ENCODE assay signal across 10 mouse cellular contexts in the genomic region with DNA sequence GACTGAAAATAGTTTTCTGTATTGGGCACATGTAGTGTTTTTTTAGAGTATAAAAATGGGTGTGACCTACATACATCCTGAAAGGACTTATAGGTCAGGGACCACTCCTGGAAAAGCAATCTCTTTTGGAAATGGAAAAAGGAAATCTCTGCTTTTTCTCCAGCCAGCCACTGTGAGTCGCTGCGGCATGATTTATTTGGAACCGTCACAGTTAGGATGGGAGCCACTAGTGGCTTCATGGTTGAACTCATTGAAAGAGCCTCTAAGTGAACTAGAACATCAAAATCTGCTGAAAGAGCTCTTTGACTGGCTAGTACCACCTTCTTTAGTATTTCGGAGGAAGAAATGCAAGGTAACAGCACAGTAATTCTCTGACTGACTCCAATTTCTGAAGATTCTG.
DNase-seq lines count a peak whose midpoint lies in the region; TF ChIP-seq lines count a peak whose summit lies in the region.
"Had no signal": no experiment of that assay in that cellular context is flagged by ENCODE, and none has a peak within 500 bp of the region (broad histone marks: within the 10 kb centered on the region; RNA-seq: fewer than 3 reads in every experiment).

No protein-coding gene starts in this region.

- TF ChIP-seq POLR2A in lung, adult 2 months (IDR thresholded peaks at IDR 0.05; ENCODE audit: borderline replicate concordance, extremely low read depth, low read depth, low read length), result no peak
- no peak for TF ChIP-seq POLR2A in cortical plate, adult 2 months (IDR thresholded peaks at IDR 0.05; ENCODE audit: extremely low read depth, insufficient read depth, low read length)

- intact Hi-C loops in heart, postnatal 10 days (cut with DNase I), result loop anchor here (2.0 to 5.0 kb wide), 3 partner anchors 151 to 312 kb away; no protein-coding TSS in a partner anchor

- TF ChIP-seq CTCF in lung, adult 2 months (IDR thresholded peaks at IDR 0.05; ENCODE audit: insufficient read depth, low read length), result peak; percentile 34
- peak; percentile 40 for TF ChIP-seq CTCF in cortical plate, adult 2 months (IDR thresholded peaks at IDR 0.05; ENCODE audit: extremely low read depth, insufficient read depth, low read length)

- no peak overlapping the region for H3K4me3 ChIP-seq in lung, adult 2 months (replicated peaks; ENCODE audit: extremely low read depth, low read depth, low read length)
- no peak overlapping the region for H3K4me3 ChIP-seq in cortical plate, adult 2 months (ENCODE audit: insufficient read depth, low read length)
- H3K4me3 ChIP-seq: embryonic facial prominence, embryonic 15.5 days; myocyte had no signal

- DNase-seq in heart, postnatal 10 days, result peak; percentile 34 to 53
- no peak for DNase-seq in heart, adult 9 months (ENCODE audit: low spot score in 2 of 2)
- DNase-seq in lung, adult 2 months, result no peak
- DNase-seq in lung, postnatal 36 days, result no peak
- DNase-seq in retina, embryonic 14.5 days (ENCODE audit: low spot score), result peak; percentile 38
- no peak for DNase-seq in gastrocnemius, postnatal 25 days
- DNase-seq: left cerebral cortex, postnatal 4 days had no signal

- no peak overlapping the region for H3K27ac ChIP-seq in cortical plate, adult 2 months (ENCODE audit: insufficient read depth, low read length)
- H3K27ac ChIP-seq: embryonic facial prominence, embryonic 15.5 days had no signal

- H3K4me1 ChIP-seq in lung, adult 2 months (ENCODE audit: control insufficient read depth, insufficient read depth, low read length), result no peaks in the 10 kb centered on the region
- H3K4me1 ChIP-seq in cortical plate, adult 2 months (ENCODE audit: control insufficient read depth, insufficient read depth, low read length), result no peaks in the 10 kb centered on the region
- H3K4me1 ChIP-seq: embryonic facial prominence, embryonic 15.5 days had no signal

- 53% methylated on average over 4 of the region's 4 CpGs for WGBS in lung, adult 2 months

Comparison
In these comparisons a context has a peak if more than half of its experiments do, and no peak if none do; other contexts are left out.
1. DNase-seq: peak in heart, postnatal 10 days (2 of 2) and retina, embryonic 14.5 days (single experiment); none in heart, adult 9 months (0 of 2), lung, adult 2 months (single experiment), lung, postnatal 36 days (single experiment) and gastrocnemius, postnatal 25 days (single experiment).